Mouse (Mus musculus): Measurements from ENCODE around the gene Carmil3. TPM values are rescaled to one million over a fixed set of nuclear protein-coding genes. Genes with fewer than 3 reads are reported as not detected.
A peak's percentile ranks its signal among the peaks of the same experiment; 100 is the strongest.

The Carmil3 gene
- polyA plus RNA-seq (2016; fragmentation: Nextera tagmentation; extraction: Ambion mirVana): 2.4 and 2.9 TPM in 2 replicates

GRCm38 (mm10) chr14:55490361-55491201 is at the start of gene Carmil3:
TSS of gene Carmil3 (plus strand) at chr14:55490651.
- H3K9me3 ChIP-seq (replicated peaks): no peaks in the 10 kb centered on the region
- no peaks in the 10 kb centered on the region for H3K27me3 ChIP-seq (ENCODE audit: low read depth, poor library complexity, severe bottlenecking)
- peaks cover 26% of the 10 kb centered on the region for H3K4me1 ChIP-seq
- peak within 1 kb of the TSS; percentile 88 for H3K27ac ChIP-seq
- DNase-seq (ENCODE audit: low spot score): peak; percentile 82
- 1% methylated on average over 68 of the region's 68 CpGs for WGBS
- H3K4me3 ChIP-seq: peak within 1 kb of the TSS; percentile 83
- H3K36me3 ChIP-seq: peaks cover 31% of the 10 kb centered on the region

- no peaks in the 10 kb centered on the region for H3K36me3 ChIP-seq
- H3K9me3 ChIP-seq (replicated peaks): no peaks in the 10 kb centered on the region
- no peak for DNase-seq (ENCODE audit: low spot score)
- no peak overlapping the region for H3K27ac ChIP-seq
- WGBS: 91% methylated on average over 2 of the region's 2 CpGs
- no peak overlapping the region for H3K4me3 ChIP-seq
- no peaks in the 10 kb centered on the region for H3K27me3 ChIP-seq (ENCODE audit: low read depth, poor library complexity, severe bottlenecking)
- no peaks in the 10 kb centered on the region for H3K4me1 ChIP-seq
These were observed 32.8 kb upstream of the Carmil3 start for GRCm38 (mm10) chr14:55457693-55458092.

- H3K36me3 ChIP-seq: no peaks in the 10 kb centered on the region
- 28% methylated on average over 10 of the region's 10 CpGs for WGBS
- DNase-seq (ENCODE audit: low spot score): peak; percentile 66
- no peaks in the 10 kb centered on the region for H3K27me3 ChIP-seq (ENCODE audit: low read depth, poor library complexity, severe bottlenecking)
- no peak overlapping the region for H3K27ac ChIP-seq
- H3K4me1 ChIP-seq: no peaks in the 10 kb centered on the region
- no peak overlapping the region for H3K4me3 ChIP-seq
- H3K9me3 ChIP-seq (replicated peaks): no peaks in the 10 kb centered on the region
These were observed 32.2 kb upstream of the Carmil3 start for GRCm38 (mm10) chr14:55458273-55458672.

DNA sequence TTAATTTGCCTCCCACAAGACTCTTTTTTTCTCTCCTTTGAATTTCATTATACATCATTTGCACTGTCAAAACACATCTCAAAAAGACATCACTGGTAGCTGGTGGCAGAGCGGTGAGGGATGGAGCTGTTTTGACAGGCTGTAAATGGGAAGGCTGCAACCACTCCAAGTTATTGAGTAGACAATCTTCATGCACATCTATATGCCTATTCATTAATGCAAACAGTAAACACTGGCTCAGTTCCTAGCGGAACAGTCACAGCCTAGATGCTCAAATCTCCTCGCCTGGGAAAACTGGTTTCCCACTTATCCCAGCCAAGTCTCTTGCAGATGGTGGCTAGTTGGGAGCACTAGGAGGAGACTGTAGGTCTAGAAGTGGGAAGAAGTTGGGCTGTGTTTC is 31.7 kb upstream of the Carmil3 start:
- 87% methylated on average over 3 of the region's 3 CpGs for WGBS
- H3K36me3 ChIP-seq: no peaks in the 10 kb centered on the region
- no peak for DNase-seq (ENCODE audit: low spot score)
- no peaks in the 10 kb centered on the region for H3K4me1 ChIP-seq
- H3K4me3 ChIP-seq: no peak overlapping the region
- H3K27me3 ChIP-seq (ENCODE audit: low read depth, poor library complexity, severe bottlenecking): no peaks in the 10 kb centered on the region
- no peaks in the 10 kb centered on the region for H3K9me3 ChIP-seq (replicated peaks)
- H3K27ac ChIP-seq: no peak overlapping the region

- Histone ChIP-seq H3K4me3 (no peak overlapping the region), H3K27me3 (ENCODE audit: low read depth, poor library complexity, severe bottlenecking) (no peaks in the 10 kb centered on the region), H3K36me3 (no peaks in the 10 kb centered on the region), H3K27ac (no peak overlapping the region), H3K4me1 (no peaks in the 10 kb centered on the region), H3K9me3 (replicated peaks) (no peaks in the 10 kb centered on the region)
- WGBS: 57% methylated on average over 4 of the region's 4 CpGs
- no peak for DNase-seq (ENCODE audit: low spot score)
These were observed 30.7 kb upstream of the Carmil3 start for GRCm38 (mm10) chr14:55459796-55460195.

GRCm38 (mm10) chr14:55460297-55460696 is 30.2 kb upstream of the Carmil3 start:
- WGBS: 78% methylated on average over 10 of the region's 10 CpGs
- no peak overlapping the region for H3K4me3 ChIP-seq
- no peaks in the 10 kb centered on the region for H3K36me3 ChIP-seq
- no peaks in the 10 kb centered on the region for H3K9me3 ChIP-seq (replicated peaks)
- no peak for DNase-seq (ENCODE audit: low spot score)
- H3K27me3 ChIP-seq (ENCODE audit: low read depth, poor library complexity, severe bottlenecking): no peaks in the 10 kb centered on the region
- H3K27ac ChIP-seq: no peak overlapping the region
- no peaks in the 10 kb centered on the region for H3K4me1 ChIP-seq

- H3K4me3 ChIP-seq: no peak overlapping the region
- no peaks in the 10 kb centered on the region for H3K36me3 ChIP-seq
- H3K27ac ChIP-seq: no peak overlapping the region
- H3K9me3 ChIP-seq (replicated peaks): no peaks in the 10 kb centered on the region
- DNase-seq (ENCODE audit: low spot score): no peak
- H3K4me1 ChIP-seq: no peaks in the 10 kb centered on the region
- WGBS: 47% methylated on average over 4 of the region's 4 CpGs
- no peaks in the 10 kb centered on the region for H3K27me3 ChIP-seq (ENCODE audit: low read depth, poor library complexity, severe bottlenecking)
These were observed 28.7 kb upstream of the Carmil3 start for GRCm38 (mm10) chr14:55461757-55462156.

DNA sequence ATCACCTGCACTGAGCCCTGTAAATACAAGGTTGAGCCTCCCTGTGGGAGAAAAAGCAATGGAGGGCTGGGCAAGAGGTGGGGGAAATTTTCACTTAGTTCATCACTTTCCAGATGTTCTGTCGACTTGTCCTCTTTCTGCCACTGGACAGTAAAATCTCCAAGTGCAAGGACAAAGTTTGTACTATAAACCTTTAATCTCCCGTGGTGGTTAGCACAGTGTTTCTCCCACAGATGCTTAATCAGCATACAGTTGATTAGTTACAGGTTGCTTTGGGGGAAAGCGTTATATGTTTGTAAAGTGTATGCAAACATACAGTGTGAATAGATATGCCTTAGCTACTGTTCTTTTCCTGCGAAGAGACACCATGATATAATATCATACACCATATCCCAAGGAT is 24.0 kb upstream of the Carmil3 start:
- Histone ChIP-seq H3K27ac (no peak overlapping the region), H3K36me3 (no peaks in the 10 kb centered on the region), H3K27me3 (ENCODE audit: low read depth, poor library complexity, severe bottlenecking) (no peaks in the 10 kb centered on the region), H3K4me3 (no peak overlapping the region), H3K4me1 (peaks cover 7% of the 10 kb centered on the region), H3K9me3 (replicated peaks) (no peaks in the 10 kb centered on the region)
- DNase-seq (ENCODE audit: low spot score): no peak
- 82% methylated on average over 4 of the region's 4 CpGs for WGBS

- H3K27me3 ChIP-seq (ENCODE audit: low read depth, poor library complexity, severe bottlenecking): no peaks in the 10 kb centered on the region
- no peak overlapping the region for H3K27ac ChIP-seq
- H3K4me3 ChIP-seq: no peak overlapping the region
- DNase-seq (ENCODE audit: low spot score): no peak
- H3K9me3 ChIP-seq (replicated peaks): no peaks in the 10 kb centered on the region
- H3K4me1 ChIP-seq: peaks cover 7% of the 10 kb centered on the region
- 77% methylated on average over 7 of the region's 7 CpGs for WGBS
- no peaks in the 10 kb centered on the region for H3K36me3 ChIP-seq
These were observed 23.3 kb upstream of the Carmil3 start for GRCm38 (mm10) chr14:55467108-55467507.

DNA sequence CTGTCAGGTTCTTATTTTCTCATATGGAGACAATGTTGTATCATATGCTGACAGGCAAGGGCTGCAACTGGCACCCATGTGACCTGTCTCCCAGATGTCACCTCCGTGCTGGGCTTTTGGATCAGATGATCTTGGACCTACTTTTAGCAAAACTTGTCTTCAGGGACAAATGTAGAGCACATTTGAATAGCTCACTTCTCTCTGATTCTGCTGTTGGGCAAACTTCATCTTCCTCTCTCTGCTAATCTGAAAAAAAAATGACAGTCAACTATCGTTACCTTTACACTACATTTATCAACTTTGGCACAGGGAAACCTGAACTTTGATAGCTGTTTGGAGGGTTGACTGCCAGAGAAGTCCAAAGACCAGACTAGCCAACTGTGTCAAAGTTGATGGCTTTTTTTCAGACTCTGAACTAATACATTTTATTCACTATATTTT is 22.1 kb upstream of the Carmil3 start:
- Histone ChIP-seq H3K4me1 (peaks cover 7% of the 10 kb centered on the region), H3K36me3 (no peaks in the 10 kb centered on the region), H3K27ac (no peak overlapping the region), H3K4me3 (no peak overlapping the region), H3K27me3 (ENCODE audit: low read depth, poor library complexity, severe bottlenecking) (no peaks in the 10 kb centered on the region), H3K9me3 (replicated peaks) (no peaks in the 10 kb centered on the region)
- 86% methylated on average over 2 of the region's 2 CpGs for WGBS
- no peak for DNase-seq (ENCODE audit: low spot score)

GRCm38 (mm10) chr14:55469041-55469440 is 21.4 kb upstream of the Carmil3 start:
- Histone ChIP-seq H3K27ac (no peak overlapping the region), H3K4me1 (peaks cover 7% of the 10 kb centered on the region), H3K27me3 (ENCODE audit: low read depth, poor library complexity, severe bottlenecking) (no peaks in the 10 kb centered on the region), H3K36me3 (no peaks in the 10 kb centered on the region), H3K4me3 (no peak overlapping the region), H3K9me3 (replicated peaks) (no peaks in the 10 kb centered on the region)
- no peak for DNase-seq (ENCODE audit: low spot score)
- 80% methylated on average over 2 of the region's 2 CpGs for WGBS

- no peak for DNase-seq (ENCODE audit: low spot score)
- H3K4me3 ChIP-seq: no peak overlapping the region
- no peaks in the 10 kb centered on the region for H3K9me3 ChIP-seq (replicated peaks)
- 86% methylated on average over 6 of the region's 6 CpGs for WGBS
- no peaks in the 10 kb centered on the region for H3K27me3 ChIP-seq (ENCODE audit: low read depth, poor library complexity, severe bottlenecking)
- no peaks in the 10 kb centered on the region for H3K36me3 ChIP-seq
- H3K4me1 ChIP-seq: peaks cover 7% of the 10 kb centered on the region
- H3K27ac ChIP-seq: no peak overlapping the region
These were observed 20.6 kb upstream of the Carmil3 start for GRCm38 (mm10) chr14:55469821-55470220.

- Histone ChIP-seq H3K9me3 (replicated peaks) (no peaks in the 10 kb centered on the region), H3K4me1 (peaks cover 7% of the 10 kb centered on the region), H3K4me3 (no peak overlapping the region), H3K27me3 (ENCODE audit: low read depth, poor library complexity, severe bottlenecking) (no peaks in the 10 kb centered on the region), H3K27ac (no peak overlapping the region), H3K36me3 (no peaks in the 10 kb centered on the region)
- WGBS: 11% methylated on average over 10 of the region's 10 CpGs
- DNase-seq (ENCODE audit: low spot score): no peak
These were observed 19.6 kb upstream of the Carmil3 start for GRCm38 (mm10) chr14:55470806-55471205.

Data from limb, embryonic 10.5 days (tissue).